Mouse (Mus musculus) layer of hippocampus, adult 18-20 months (tissue): Measurements from ENCODE around the gene Nedd4. TPM values are rescaled to one million over a fixed set of nuclear protein-coding genes. Genes with fewer than 3 reads are reported as not detected.
A peak's percentile ranks its signal among the peaks of the same experiment; 100 is the strongest.

Source experiments
- DNase-seq, 2 experiments: peaks; one replicate each; pipeline ENCODE4 v3.0.0; 2022; ENCODE audit warnings: low spot score in 2 of 2
- total RNA-seq, 2 experiments: library from RNA; stranded (reverse); gene quantifications; 2 replicates each; pipeline ENCODE4 v1.2.3; 2021

The Nedd4 gene
- total RNA-seq, 2 experiments from 2014 or later: 283 to 296 TPM

- no peak for DNase-seq
These were observed 52.8 kb downstream of the Nedd4 start for GRCm38 (mm10) chr9:72714945-72715344.

DNA sequence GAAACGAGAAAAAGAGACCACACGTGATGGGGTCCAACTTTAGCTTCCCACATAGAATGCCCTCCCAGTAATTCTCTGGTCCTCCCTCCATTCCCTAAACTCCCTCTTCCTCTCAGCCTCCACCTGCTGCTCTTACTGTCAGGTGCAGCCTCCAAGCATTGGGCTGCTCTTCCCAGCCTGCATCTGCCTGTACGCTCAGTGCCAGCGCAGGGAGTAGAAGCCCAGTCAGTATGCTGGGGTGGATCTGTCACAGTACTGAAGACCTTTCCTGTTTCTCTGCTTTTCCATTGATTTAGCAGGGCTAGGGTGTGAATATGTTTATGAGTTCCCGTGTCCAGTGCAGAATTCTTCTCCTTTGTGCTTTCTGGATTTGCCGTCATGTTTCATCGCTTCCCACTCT lies 54.1 kb downstream of the Nedd4 start:
- DNase-seq: no peak

DNA sequence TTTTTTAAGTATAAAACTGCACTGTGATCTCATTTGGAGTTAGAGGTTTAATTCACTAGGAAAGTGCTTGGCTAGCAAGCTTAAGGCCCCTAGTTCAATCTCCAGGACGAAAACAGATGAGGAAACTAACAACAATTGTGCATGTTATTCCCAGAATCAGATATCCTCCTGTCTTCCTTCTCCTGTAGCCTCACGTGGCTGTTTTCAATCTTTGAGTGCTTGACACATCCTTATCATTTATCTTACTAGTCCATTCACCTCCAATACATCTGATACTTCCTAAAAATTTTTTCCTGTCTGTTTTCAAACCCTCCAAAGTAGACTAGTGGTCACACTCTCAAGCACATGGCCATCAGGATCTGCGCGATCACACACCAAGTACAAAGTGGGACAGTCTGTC lies 57.0 kb downstream of the Nedd4 start:
- DNase-seq: no peak

- DNase-seq: no peak
These were observed 59.1 kb downstream of the Nedd4 start for GRCm38 (mm10) chr9:72721221-72721620.

- no peak for DNase-seq
These were observed 60.5 kb downstream of the Nedd4 start for GRCm38 (mm10) chr9:72722622-72723021.

DNA sequence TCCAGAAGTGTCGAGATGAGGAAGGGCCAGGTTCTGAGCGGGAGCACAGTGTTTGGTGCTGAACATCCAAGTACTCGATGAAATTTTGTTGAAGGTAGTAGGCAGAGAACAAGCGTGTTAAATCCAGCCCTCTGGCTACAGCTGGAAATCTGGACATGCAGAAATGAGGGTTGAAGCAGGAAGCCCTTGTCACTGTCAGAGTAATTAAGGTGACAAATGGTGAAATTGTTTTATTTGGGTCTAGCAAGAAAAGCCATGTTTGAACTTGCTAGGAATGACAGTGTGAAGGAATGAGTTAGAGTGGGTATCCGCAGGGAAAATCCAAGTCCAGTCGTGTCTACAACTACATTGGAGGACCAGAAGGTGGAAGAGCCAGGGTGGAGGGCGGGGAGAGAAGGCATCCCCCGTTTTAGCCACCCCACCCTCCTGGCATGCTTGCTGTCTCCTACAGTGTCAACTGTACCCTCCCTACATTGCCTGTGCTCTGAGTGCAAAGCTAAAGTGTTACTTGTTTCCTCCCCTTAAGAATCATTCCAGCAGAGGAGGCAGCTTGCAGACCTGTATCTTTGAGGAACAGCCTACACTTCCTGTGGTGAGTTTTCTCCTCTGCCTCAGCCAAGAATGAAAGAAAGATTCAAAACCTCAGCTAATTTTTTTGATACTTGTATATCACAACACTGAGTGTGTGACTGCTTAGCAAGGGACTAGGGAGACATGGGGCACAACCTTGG lies 62.5 kb downstream of the Nedd4 start:
- no peak for DNase-seq

DNA sequence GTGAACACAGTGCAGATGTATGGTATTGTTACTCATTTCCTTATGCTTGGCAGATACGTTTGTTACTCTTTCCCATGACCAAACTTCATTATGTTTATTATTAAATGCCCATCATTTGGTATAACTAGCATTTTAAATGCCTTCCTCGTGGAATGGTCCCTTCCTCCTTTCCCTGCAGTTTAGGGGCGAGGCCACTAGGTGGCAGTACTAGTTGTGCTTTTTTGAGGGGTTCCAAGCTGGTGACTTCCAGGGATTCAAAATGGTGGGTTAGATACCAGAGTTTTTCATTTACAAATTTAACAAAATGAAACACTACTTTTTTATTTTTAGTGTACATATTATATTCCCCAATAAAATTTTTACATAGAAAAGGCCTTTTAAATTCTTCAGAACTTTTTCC lies 71.8 kb downstream of the Nedd4 start:
- peak; percentile 40 to 68 for DNase-seq

DNA sequence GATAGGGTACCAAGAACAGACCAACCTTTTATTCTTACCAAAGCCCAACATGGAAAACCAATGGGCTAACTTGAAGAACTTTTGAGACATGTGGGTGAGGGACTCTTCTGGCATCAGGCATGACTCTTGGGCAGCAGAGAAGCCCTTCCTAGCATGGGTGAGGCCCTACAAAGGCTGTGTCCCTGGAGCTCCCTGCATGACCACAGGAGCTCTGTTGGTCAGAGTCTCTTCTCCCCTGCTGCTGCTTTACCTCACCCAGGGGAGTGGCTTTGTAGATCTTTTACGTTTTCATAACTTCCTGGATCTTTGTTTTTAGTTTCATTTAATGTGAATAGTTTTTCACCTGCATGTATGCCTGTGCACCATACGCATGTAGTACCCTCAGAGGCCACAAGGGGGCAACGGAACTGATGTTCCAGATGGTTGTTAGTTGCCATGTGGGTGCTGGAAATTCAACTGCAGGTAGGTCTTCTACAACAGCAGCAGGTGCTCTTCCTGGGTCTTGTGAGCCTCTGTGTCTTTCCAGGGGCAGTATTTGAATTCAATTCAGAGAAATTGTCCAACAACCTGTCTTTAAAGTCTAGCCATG lies 73.8 kb downstream of the Nedd4 start:
- peak in 1 of 2 experiments; percentile 36 for DNase-seq

DNA sequence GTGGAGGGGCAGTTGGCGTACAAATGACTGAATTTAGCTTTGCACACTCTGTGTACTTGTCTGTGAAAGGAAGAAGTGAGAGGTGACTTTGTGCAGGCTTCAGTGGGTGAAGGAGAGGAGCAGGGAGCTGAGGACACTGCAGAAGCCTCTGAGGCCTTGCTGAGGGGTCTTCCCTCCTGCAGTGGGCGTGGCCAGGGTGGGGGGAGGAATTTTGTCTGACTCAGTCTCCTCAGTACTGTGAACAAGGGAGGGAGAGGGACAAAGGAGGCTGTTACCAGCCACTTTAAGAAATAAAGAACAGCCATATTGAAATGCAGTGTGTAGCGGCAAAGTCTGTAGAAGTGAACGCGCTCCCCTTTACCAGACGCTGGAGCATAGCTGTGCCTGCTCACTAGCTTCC lies 79.1 kb downstream of the Nedd4 start:
- no peak for DNase-seq

- no peak for DNase-seq
These were observed 84.1 kb downstream of the Nedd4 start for GRCm38 (mm10) chr9:72746278-72746677.

- DNase-seq: no peak
These were observed 88.1 kb downstream of the Nedd4 start for GRCm38 (mm10) chr9:72750272-72750671.

DNA sequence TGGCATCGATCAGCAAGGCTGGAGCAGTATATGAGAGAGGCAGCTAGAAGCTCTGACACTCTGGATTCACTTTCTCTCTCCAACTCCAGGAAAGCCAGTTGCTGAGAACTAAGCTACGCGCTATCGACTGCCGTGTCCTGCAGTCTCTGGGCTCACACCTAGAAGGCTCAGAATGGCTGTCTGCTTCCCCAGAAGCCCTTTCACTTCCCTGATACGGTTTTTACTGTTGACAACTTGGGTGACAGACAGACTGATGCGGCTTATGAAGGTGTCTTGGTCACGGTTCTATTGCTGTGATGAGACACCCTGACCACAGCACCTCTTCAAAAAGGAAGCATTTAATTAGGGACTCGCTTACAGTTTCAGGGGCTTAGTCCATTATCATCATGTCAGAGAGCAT lies 90.5 kb downstream of the Nedd4 start:
- DNase-seq: no peak

DNA sequence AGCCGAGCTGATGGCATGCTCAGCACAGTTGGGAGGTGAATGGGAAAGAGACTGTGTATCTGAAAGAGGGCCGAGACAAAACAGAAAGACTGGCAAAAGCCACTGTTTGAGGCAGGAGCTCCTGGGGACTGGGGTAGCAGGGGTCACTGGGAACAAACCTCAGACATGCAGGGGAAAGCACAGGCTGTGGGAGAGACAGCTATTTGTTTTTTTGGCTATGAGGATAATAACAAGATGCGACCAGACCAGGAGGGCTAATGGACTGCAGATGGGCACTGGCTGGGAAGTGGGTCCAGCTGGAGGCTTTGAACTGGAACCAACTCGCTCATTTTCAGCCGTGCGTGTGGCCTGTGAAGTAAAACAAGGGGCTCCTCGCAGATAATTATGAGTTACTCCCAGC lies 91.6 kb downstream of the Nedd4 start:
- no peak for DNase-seq

DNA sequence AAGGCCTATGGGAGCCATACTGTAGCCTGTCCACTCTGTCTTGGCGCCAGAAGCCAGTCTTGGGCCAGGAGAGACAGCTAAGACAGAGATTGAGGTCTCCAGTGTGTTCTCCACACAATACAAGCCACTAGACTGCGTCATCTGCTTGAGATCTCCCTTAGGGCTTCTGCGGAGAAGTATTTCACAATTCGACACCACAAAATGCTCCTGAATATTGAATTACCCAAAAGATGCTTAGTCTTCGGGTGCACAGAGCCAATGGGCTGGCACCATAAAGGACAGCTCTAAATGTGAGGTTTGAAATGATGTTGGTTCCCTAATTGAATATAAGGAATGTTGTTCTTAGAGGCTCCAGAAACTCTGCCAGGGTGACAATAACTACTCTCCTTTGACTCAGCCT lies 95.0 kb downstream of the Nedd4 start:
- DNase-seq: no peak

GRCm38 (mm10) chr9:72758705-72759131 lies 96.6 kb downstream of the Nedd4 start:
- DNase-seq: peak in 1 of 2 experiments; percentile 71

- peak in 1 of 2 experiments; percentile 18 for DNase-seq
These were observed 101.0 kb downstream of the Nedd4 start for GRCm38 (mm10) chr9:72763050-72763718.

DNA sequence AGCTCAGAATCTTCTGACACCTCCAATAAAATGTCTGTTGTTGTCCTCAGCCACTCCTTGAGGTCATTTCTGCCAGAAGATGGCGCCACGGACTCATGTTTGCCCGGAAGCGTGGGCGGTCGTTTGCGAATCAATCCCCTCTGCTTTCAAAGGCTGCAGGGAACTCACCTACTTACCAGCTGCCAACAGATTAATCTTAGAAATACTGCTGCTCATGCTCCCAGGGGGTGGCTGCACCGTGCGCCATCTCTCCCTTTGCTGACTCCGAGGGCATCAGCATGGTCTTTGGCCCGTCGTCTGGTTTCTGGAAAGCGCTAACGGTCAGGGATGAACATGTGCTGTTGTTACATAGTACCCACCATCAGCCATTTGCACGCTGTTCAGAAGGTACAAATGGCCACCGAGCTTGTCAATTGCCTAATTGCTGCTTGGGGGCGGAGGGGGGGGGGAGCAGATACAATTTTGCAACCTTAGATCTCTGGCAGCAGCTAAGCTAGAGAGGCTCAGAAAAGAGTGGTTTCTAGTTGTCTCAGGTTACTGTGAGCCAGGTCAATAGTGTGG lies 104.7 kb downstream of the Nedd4 start:
- peak; percentile 88 to 98 for DNase-seq

DNA sequence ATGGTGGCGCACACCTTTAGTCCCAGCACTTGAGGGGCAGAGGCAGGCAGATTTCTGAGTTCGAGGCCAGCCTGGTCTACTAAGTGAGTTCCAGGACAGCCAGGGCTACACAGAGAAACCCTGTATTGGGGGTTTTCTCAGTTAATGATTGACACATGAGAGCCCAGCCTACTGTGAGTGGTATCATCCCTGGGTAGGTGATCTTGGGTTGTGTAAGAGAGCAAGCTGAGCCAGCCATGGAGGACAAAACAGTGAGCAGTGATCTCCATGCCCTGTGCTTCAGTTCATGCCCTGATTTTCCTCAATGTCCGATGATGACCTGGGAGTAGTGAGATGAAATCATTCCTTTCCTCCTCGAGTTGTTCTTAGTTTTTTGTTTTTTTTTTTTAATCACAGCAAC lies 112.9 kb downstream of the Nedd4 start:
- no peak for DNase-seq

DNA sequence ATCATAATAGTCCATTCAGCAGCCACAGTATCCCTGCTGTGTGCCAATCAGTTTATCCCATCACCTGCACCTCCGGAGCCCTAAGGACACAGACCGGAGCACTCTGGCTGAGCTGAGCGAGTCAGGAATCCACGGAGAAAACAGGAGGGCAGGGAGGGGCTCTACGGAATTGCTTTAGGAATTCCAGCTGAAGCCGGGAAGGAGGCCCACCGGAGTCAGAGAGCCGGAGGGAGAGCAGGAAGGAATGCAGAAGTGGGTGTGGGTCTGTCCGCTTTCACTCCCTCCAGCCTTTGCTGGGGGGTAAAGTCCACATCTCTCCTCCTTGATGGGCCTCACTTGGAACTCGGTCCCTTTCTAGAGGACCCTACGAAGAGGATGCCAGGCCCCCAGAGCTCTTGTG lies 116.9 kb downstream of the Nedd4 start:
- no peak for DNase-seq

GRCm38 (mm10) chr9:72779733-72780132 lies 117.6 kb downstream of the Nedd4 start:
- DNase-seq: no peak

DNA sequence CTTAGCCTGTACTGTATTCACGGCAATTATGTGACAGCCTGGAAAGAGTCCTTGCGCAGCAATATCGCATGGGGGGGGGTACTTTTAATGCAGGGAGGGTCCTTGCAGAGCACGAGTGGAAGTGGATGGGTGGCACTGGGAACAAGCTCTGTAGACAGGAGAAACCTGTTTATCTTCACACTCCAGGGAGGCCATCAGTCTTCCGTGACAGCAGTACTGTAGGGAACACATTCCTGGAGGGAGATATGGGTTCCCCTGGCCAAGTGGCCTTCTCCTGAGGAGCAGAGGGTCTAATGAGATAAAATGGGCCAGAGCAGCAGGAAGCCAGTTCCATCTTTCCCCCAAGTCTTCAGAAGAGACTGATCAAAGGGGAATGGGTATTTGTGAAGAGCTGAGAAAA lies 118.5 kb downstream of the Nedd4 start:
- no peak for DNase-seq

- DNase-seq: no peak
These were observed 119.3 kb downstream of the Nedd4 start for GRCm38 (mm10) chr9:72781466-72781865.
